Mouse (Mus musculus) myocyte (in vitro differentiated cells): Measurements from ENCODE around the gene Rdh9.

Source experiments
- E2F4 ChIP-seq: IDR thresholded peaks from one replicate; pipeline ENCODE4 v1.6.1; 2011; ENCODE audit warnings: mild to moderate bottlenecking, control low read depth, moderate library complexity; ENCODE audit not compliant: insufficient read depth
- MAX ChIP-seq: IDR thresholded peaks from one replicate; pipeline ENCODE4 v1.6.1; 2011; ENCODE audit warnings: low read depth, mild to moderate bottlenecking, control low read depth
- MYOG ChIP-seq, 3 experiments: IDR thresholded peaks; one replicate each; pipeline ENCODE4 v1.6.1; 2011; ENCODE audit warnings: control low read depth in 2 of 3, low read depth in 2 of 3, mild to moderate bottlenecking in 2 of 3; ENCODE audit not compliant: insufficient read length in 2 of 3, control insufficient read depth in 1 of 3, insufficient read depth in 1 of 3
- POLR2A ChIP-seq: IDR thresholded peaks from one replicate; pipeline ENCODE4 v1.6.1; 2011; ENCODE audit warnings: low read depth, mild to moderate bottlenecking, control low read depth, moderate library complexity; ENCODE audit not compliant: insufficient read length
- POLR2AphosphoS2 ChIP-seq: IDR thresholded peaks from one replicate; pipeline ENCODE4 v1.6.1; 2011; ENCODE audit warnings: low read depth, control low read depth; ENCODE audit not compliant: insufficient read length
- REST ChIP-seq: IDR thresholded peaks from one replicate; pipeline ENCODE4 v1.6.1; 2011; ENCODE audit warnings: mild to moderate bottlenecking, control low read depth, moderate library complexity; ENCODE audit not compliant: insufficient read depth, insufficient read length
- TCF12 ChIP-seq: IDR thresholded peaks from one replicate; pipeline ENCODE4 v1.6.1; 2011; ENCODE audit warnings: mild to moderate bottlenecking, control low read depth; ENCODE audit not compliant: poor library complexity, insufficient read depth, severe bottlenecking

- no peak for TF ChIP-seq POLR2A
- TF ChIP-seq REST = no peak
- no peak for TF ChIP-seq MAX
- TF ChIP-seq TCF12 = no peak
- TF ChIP-seq MYOG (IDR thresholded peaks at IDR 0.05; ENCODE audit: control insufficient read depth in 1 of 3, insufficient read depth in 1 of 3, insufficient read length in 2 of 3, low read depth in 2 of 3) = no peak
- TF ChIP-seq E2F4 = no peak
- no peak for TF ChIP-seq POLR2AphosphoS2
Observed at GRCm38 (mm10) chr10:127730285-127730932, 45.8 kb upstream of the Rdh9 start.
